Mouse (Mus musculus) lung, postnatal 0 days (tissue): ENCODE measurements around the gene Sez6l.

Experiments
- CTCF ChIP-seq: IDR thresholded peaks from 2 replicates; pipeline ENCODE4 v1.5.1; 2016; ENCODE audit warnings: antibody characterized with exemption, mild to moderate bottlenecking
- EP300 ChIP-seq: IDR thresholded peaks from 2 replicates; pipeline ENCODE4 v1.6.1; 2016; ENCODE audit warnings: antibody characterized with exemption, mild to moderate bottlenecking, control low read depth

- TF ChIP-seq CTCF (no peak), EP300 (no peak)
Observed at GRCm38 (mm10) chr5:112371933-112372332, 205.1 kb downstream of the Sez6l start.
